Mouse (Mus musculus): Measurements from ENCODE around the gene Stt3a.

Gene Stt3a

GRCm38 (mm10) chr9:36716624-36717023, 50.9 kb downstream of the Stt3a start:
- DNase-seq (ENCODE audit: low read depth, low spot score), result no peak

- no peak for DNase-seq (ENCODE audit: low read depth, low spot score)
Observed at GRCm38 (mm10) chr9:36707304-36707703, 60.2 kb downstream of the Stt3a start.

- no peak for DNase-seq (ENCODE audit: low read depth, low spot score)
Observed at GRCm38 (mm10) chr9:36705923-36706322, 61.6 kb downstream of the Stt3a start.

GRCm38 (mm10) chr9:36694276-36694675, 73.2 kb downstream of the Stt3a start:
- DNase-seq (ENCODE audit: low read depth, low spot score), result no peak

GRCm38 (mm10) chr9:36692920-36693319, 74.6 kb downstream of the Stt3a start, which contains the start of gene Acrv1:
Gene Acrv1 (plus strand): TSS chr9:36693220.
- no peak for DNase-seq (ENCODE audit: low read depth, low spot score)

GRCm38 (mm10) chr9:36687329-36687728, 80.2 kb downstream of the Stt3a start:
- no peak for DNase-seq (ENCODE audit: low read depth, low spot score)

- DNase-seq (ENCODE audit: low read depth, low spot score), result no peak
Observed at GRCm38 (mm10) chr9:36681424-36681823, 86.1 kb downstream of the Stt3a start.

Measured in retina, adult 2 months (tissue).